Mouse (Mus musculus) stomach, postnatal 0 days (tissue): ENCODE data around the gene Tldc2.

Experiments
- CTCF ChIP-seq: IDR thresholded peaks from 2 replicates; pipeline ENCODE4 v1.5.1; 2016; ENCODE audit warnings: antibody characterized with exemption, low read depth, mild to moderate bottlenecking, moderate library complexity
- EP300 ChIP-seq: optimal IDR thresholded peaks from 2 replicates; pipeline ENCODE3; 2016; ENCODE audit warnings: antibody characterized with exemption

- TF ChIP-seq CTCF = no peak
- no peak for TF ChIP-seq EP300
These were observed 21.4 kb downstream of the Tldc2 start for GRCm38 (mm10) chr2:157108236-157108635.
